In the genomic region with DNA sequence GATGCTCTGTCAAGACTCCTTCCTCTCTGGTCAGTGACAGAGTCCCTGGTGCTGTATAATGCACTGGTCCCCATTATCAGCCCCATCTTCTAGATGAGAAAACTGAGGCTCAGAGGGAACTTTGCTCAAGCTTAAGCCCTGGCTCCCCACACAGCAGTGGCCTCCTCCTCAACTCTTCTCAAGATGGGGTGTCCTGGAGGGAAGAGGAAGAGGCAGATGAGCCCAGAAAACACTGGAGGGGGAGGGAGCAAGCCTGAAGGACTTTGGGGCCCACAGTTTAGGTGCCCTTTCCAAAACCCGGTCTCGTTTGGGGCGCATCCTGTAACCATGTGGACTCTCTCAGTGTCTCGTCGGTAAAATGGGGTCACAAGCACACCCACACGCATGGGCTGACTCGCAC, we compare ENCODE assay signal across 27 mouse cellular contexts. TPM values are rescaled to one million over a fixed set of nuclear protein-coding genes. Genes with fewer than 3 reads are reported as not detected.
DNase-seq lines count a peak whose midpoint lies in the region; ATAC-seq and TF ChIP-seq lines count a peak whose summit lies in the region.
"Had no signal": no experiment of that assay in that cellular context is flagged by ENCODE, and none has a peak within 500 bp of the region (broad histone marks: within the 10 kb centered on the region; RNA-seq: fewer than 3 reads in every experiment).

No protein-coding gene starts in this region.

- DNase-seq in heart, postnatal 25 days (ENCODE audit: low spot score) = no peak
- no peak for DNase-seq in liver, postnatal 0 days
- no peak for DNase-seq in liver
- no peak for DNase-seq in T-cell, adult 2 months (ENCODE audit: low spot score)
- no peak for DNase-seq in Muller cell, postnatal 12 days (ENCODE audit: inconsistent ontology term)
- DNase-seq: adrenal gland, postnatal 25 days; B cell, adult 2 months; cerebellum, adult 2 months; cerebellum, postnatal 25 days; kidney, adult 8-10 months; layer of hippocampus, adult 9-11 months; lung, adult 2 months; lung, postnatal 14 days; right cerebral cortex, postnatal 25 days had no signal

- no peak overlapping the region for H3K4me3 ChIP-seq in heart, embryonic 11.5 days (ENCODE audit: low read depth, low read length)
- peak overlapping the region; percentile 34 for H3K4me3 ChIP-seq in liver, postnatal 0 days (ENCODE audit: low read depth, low read length)
- peak overlapping the region; percentile 74 for H3K4me3 ChIP-seq in bone marrow, adult 2 months (replicated peaks; ENCODE audit: control insufficient read depth, low read depth, low read length)
- H3K4me3 ChIP-seq: heart, embryonic 13.5 days; intestine, embryonic 15.5 days; limb, embryonic 10.5 days; limb, embryonic 15.5 days; midbrain, embryonic 13.5 days; stomach, embryonic 15.5 days had no signal

- TF ChIP-seq CTCF in liver, postnatal 0 days (IDR thresholded peaks at IDR 0.05; ENCODE audit: low read depth) = no peak
- TF ChIP-seq CTCF in bone marrow, adult 2 months (IDR thresholded peaks at IDR 0.05; ENCODE audit: control insufficient read depth, insufficient read depth, low read length) = no peak

- H3K4me1 ChIP-seq in heart, embryonic 11.5 days (ENCODE audit: control insufficient read depth, insufficient read depth, low read length) = peaks cover 13% of the 10 kb centered on the region
- H3K4me1 ChIP-seq in liver, postnatal 0 days (ENCODE audit: insufficient read depth) = no peaks in the 10 kb centered on the region; the same call in 1 of the 2 replicates
- H3K4me1 ChIP-seq in bone marrow, adult 2 months (ENCODE audit: control insufficient read depth, insufficient read depth, low read length) = no peaks in the 10 kb centered on the region; the same call in 1 of the 2 replicates

- no peak overlapping the region; the same call in 1 of the 2 replicates for H3K4me2 ChIP-seq in heart, embryonic 11.5 days
- H3K4me2 ChIP-seq in liver, postnatal 0 days (ENCODE audit: low read depth, low read length) = peak overlapping the region; percentile 45
- H3K4me2 ChIP-seq: heart, embryonic 13.5 days; intestine, embryonic 15.5 days; limb, embryonic 15.5 days; midbrain, embryonic 13.5 days; stomach, embryonic 15.5 days had no signal

- TF ChIP-seq POLR2A in bone marrow, adult 2 months (IDR thresholded peaks at IDR 0.05; ENCODE audit: borderline replicate concordance, control insufficient read depth, low read depth, low read length) = no peak

- H3K27ac ChIP-seq in heart, embryonic 11.5 days (ENCODE audit: low read depth, low read length) = no peak overlapping the region
- H3K27ac ChIP-seq in liver, postnatal 0 days (ENCODE audit: low read depth) = peak overlapping the region; percentile 70
- H3K27ac ChIP-seq in bone marrow, adult 2 months (ENCODE audit: control insufficient read depth, insufficient read depth, low read depth, low read length, poor library complexity) = peak overlapping the region; percentile 88
- H3K27ac ChIP-seq: heart, embryonic 13.5 days; intestine, embryonic 15.5 days; kidney, postnatal 0 days; limb, embryonic 10.5 days; limb, embryonic 15.5 days; midbrain, embryonic 13.5 days; stomach, embryonic 15.5 days had no signal

- no peak for ATAC-seq in heart, embryonic 11.5 days (replicated peaks; ENCODE audit: insufficient number of reproducible peaks, low FRiP score, low TSS enrichment)
- ATAC-seq in liver, postnatal 0 days = no peak
- ATAC-seq in megakaryocyte, adult 5-6 weeks (ENCODE audit: poor library complexity, severe bottlenecking) = peak; percentile 17
- ATAC-seq: forebrain, embryonic 14.5 days; hindbrain, embryonic 16.5 days; intestine, embryonic 15.5 days; midbrain, embryonic 13.5 days; Patski had no signal

- no peak for TF ChIP-seq EP300 in liver, postnatal 0 days (IDR thresholded peaks at IDR 0.05; ENCODE audit: low read depth)

- H3K9me3 ChIP-seq in heart, embryonic 11.5 days (replicated peaks; ENCODE audit: control insufficient read depth, low read length) = no peaks in the 10 kb centered on the region
- no peaks in the 10 kb centered on the region for H3K9me3 ChIP-seq in liver, postnatal 0 days (ENCODE audit: low read length)
- H3K9me3 ChIP-seq: heart, embryonic 13.5 days; intestine, embryonic 15.5 days; limb, embryonic 10.5 days; limb, embryonic 15.5 days; midbrain, embryonic 13.5 days; stomach, embryonic 15.5 days had no signal

- 75% methylated on average over 7 of the region's 7 CpGs for WGBS in heart, embryonic 11.5 days (ENCODE audit: insufficient replicate concordance)
- 62% methylated on average over 7 of the region's 7 CpGs for WGBS in liver, postnatal 0 days (ENCODE audit: insufficient replicate concordance)
- 58% methylated on average over 7 of the region's 7 CpGs for WGBS in bone marrow, adult 2 months

- intact Hi-C loops in heart, postnatal 25 days (cut with DNase I) = no loop called here

- no peaks in the 10 kb centered on the region for H3K36me3 ChIP-seq in heart, embryonic 11.5 days (ENCODE audit: control insufficient read depth, insufficient read depth, low read length)
- no peaks in the 10 kb centered on the region for H3K36me3 ChIP-seq in liver, postnatal 0 days (replicated peaks; ENCODE audit: insufficient read depth, low read length)
- H3K36me3 ChIP-seq: heart, embryonic 13.5 days; intestine, embryonic 15.5 days; limb, embryonic 10.5 days; limb, embryonic 15.5 days; midbrain, embryonic 13.5 days; stomach, embryonic 15.5 days had no signal

- peaks cover 34% of the 10 kb centered on the region for H3K27me3 ChIP-seq in heart, embryonic 11.5 days (ENCODE audit: control insufficient read depth, insufficient read depth, low read length)
- H3K27me3 ChIP-seq in liver, postnatal 0 days (ENCODE audit: insufficient read depth, low read length) = 0 out of 2 replicates have a peak, but pooled peaks cover 3% of the 10 kb centered on the region
- H3K27me3 ChIP-seq: Patski had no signal

- H3K9ac ChIP-seq in heart, embryonic 11.5 days (ENCODE audit: low read depth, low read length) = 0 out of 2 replicates have a peak overlapping the region, but pooled peaks have one; percentile 28
- 0 out of 2 replicates have a peak overlapping the region, but pooled peaks have one; percentile 5 for H3K9ac ChIP-seq in liver, postnatal 0 days (replicated peaks)
- H3K9ac ChIP-seq: heart, embryonic 13.5 days; intestine, embryonic 15.5 days; limb, embryonic 15.5 days; midbrain, embryonic 13.5 days; stomach, embryonic 15.5 days had no signal

RNA-seq across cellular contexts. Expression of gene Pi16, which starts 2.0 kb away (rescaled TPM):
- polyA plus RNA-seq in heart, embryonic 11.5 days (2014; fragmentation: Nextera tagmentation; extraction: Ambion mirVana) = 0.55 and 1.7 TPM in 2 replicates
- total RNA-seq in heart, postnatal 25 days (2021) = 10 to 100 TPM; 32.6 to 45.8 TPM
- 2.1 and 2.2 TPM in 2 replicates for polyA plus RNA-seq in liver, postnatal 0 days (2015; fragmentation: Nextera tagmentation; extraction: Ambion mirVana)
- polyA plus RNA-seq in bone marrow, adult 2 months (2011; ENCODE audit: insufficient read depth, insufficient read length, low replicate concordance, missing spikeins) = 71.5 and 171 TPM in 2 replicates
- 32.6 and 44.2 TPM in 2 replicates for total RNA-seq in megakaryocyte, adult 5-6 weeks (2015)
- 59.2 and 64.7 TPM in 2 replicates for total RNA-seq in megakaryocyte, adult 5-6 weeks (2017)
- polyA plus RNA-seq: Patski had no signal

RNA-seq across cellular contexts. Expression of gene Mtch1, which starts 28.3 kb away (rescaled TPM):
- polyA plus RNA-seq in heart, embryonic 11.5 days (2014; fragmentation: Nextera tagmentation; extraction: Ambion mirVana) = 266 and 306 TPM in 2 replicates
- 100 to 1,000 TPM; 220 TPM for total RNA-seq in heart, postnatal 25 days (2021)
- 49.0 and 57.5 TPM in 2 replicates for polyA plus RNA-seq in liver, postnatal 0 days (2015; fragmentation: Nextera tagmentation; extraction: Ambion mirVana)
- polyA plus RNA-seq in bone marrow, adult 2 months (2011; ENCODE audit: insufficient read depth, insufficient read length, low replicate concordance, missing spikeins) = 111 and 170 TPM in 2 replicates
- total RNA-seq in megakaryocyte, adult 5-6 weeks (2015) = 111 and 128 TPM in 2 replicates
- total RNA-seq in megakaryocyte, adult 5-6 weeks (2017) = 84.1 and 107 TPM in 2 replicates

RNA-seq across cellular contexts. Expression of gene Fgd2, which starts 41.2 kb away (rescaled TPM):
- polyA plus RNA-seq in heart, embryonic 11.5 days (2014; fragmentation: Nextera tagmentation; extraction: Ambion mirVana) = 1.2 and 2.3 TPM in 2 replicates
- total RNA-seq in heart, postnatal 25 days (2021) = 1 to 10 TPM; 1.8 to 2.7 TPM
- 6.3 and 8.9 TPM in 2 replicates for polyA plus RNA-seq in liver, postnatal 0 days (2015; fragmentation: Nextera tagmentation; extraction: Ambion mirVana)
- 25.2 and 41.8 TPM in 2 replicates for polyA plus RNA-seq in bone marrow, adult 2 months (2011; ENCODE audit: insufficient read depth, insufficient read length, low replicate concordance, missing spikeins)
- 44.8 and 47.7 TPM in 2 replicates for total RNA-seq in megakaryocyte, adult 5-6 weeks (2015)
- 45.5 and 48.0 TPM in 2 replicates for total RNA-seq in megakaryocyte, adult 5-6 weeks (2017)

RNA-seq across cellular contexts. Expression of gene BC004004, which starts 50.9 kb away (rescaled TPM):
- 90.6 and 94.9 TPM in 2 replicates for polyA plus RNA-seq in heart, embryonic 11.5 days (2014; fragmentation: Nextera tagmentation; extraction: Ambion mirVana)
- total RNA-seq in heart, postnatal 25 days (2021) = 100 to 1,000 TPM; 192 to 222 TPM
- 101 and 105 TPM in 2 replicates for polyA plus RNA-seq in liver, postnatal 0 days (2015; fragmentation: Nextera tagmentation; extraction: Ambion mirVana)
- polyA plus RNA-seq in bone marrow, adult 2 months (2011; ENCODE audit: insufficient read depth, insufficient read length, low replicate concordance, missing spikeins) = 35.1 and 81.6 TPM in 2 replicates
- 65.8 and 70.1 TPM in 2 replicates for total RNA-seq in megakaryocyte, adult 5-6 weeks (2015)
- 81.0 and 89.2 TPM in 2 replicates for total RNA-seq in megakaryocyte, adult 5-6 weeks (2017)

RNA-seq across cellular contexts. Expression of gene Ppil1, which starts 55.5 kb away (rescaled TPM):
- polyA plus RNA-seq in heart, embryonic 11.5 days (2014; fragmentation: Nextera tagmentation; extraction: Ambion mirVana) = 117 and 135 TPM in 2 replicates
- total RNA-seq in heart, postnatal 25 days (2021) = 10 to 100 TPM; 29.0 to 29.6 TPM
- 36.1 and 42.1 TPM in 2 replicates for polyA plus RNA-seq in liver, postnatal 0 days (2015; fragmentation: Nextera tagmentation; extraction: Ambion mirVana)
- polyA plus RNA-seq in bone marrow, adult 2 months (2011; ENCODE audit: insufficient read depth, insufficient read length, low replicate concordance, missing spikeins) = 36.2 and 51.6 TPM in 2 replicates
- 37.5 and 39.4 TPM in 2 replicates for total RNA-seq in megakaryocyte, adult 5-6 weeks (2015)
- 53.6 and 57.3 TPM in 2 replicates for total RNA-seq in megakaryocyte, adult 5-6 weeks (2017)

Comparison
In these comparisons a context has a peak if more than half of its experiments do, and no peak if none do; other contexts are left out.
1. RNA of gene Pi16, which starts 2.0 kb away (polyA plus RNA-seq): 71.5 to 171 TPM in bone marrow, adult 2 months; 2.1 to 2.2 TPM in liver, postnatal 0 days and 0.55 to 1.7 TPM in heart, embryonic 11.5 days; every median in the first group is over 10 times any median in the second.